Mouse (Mus musculus) ES-Bruce4 (cell line): ENCODE results near the gene Tcf15.

Experiments used
- CTCF ChIP-seq: IDR thresholded peaks from one replicate; pipeline ENCODE4 v1.8.1; 2011; ENCODE audit warnings: low read depth, low read length
- POLR2A ChIP-seq: IDR thresholded peaks from one replicate; pipeline ENCODE4 v1.8.1; 2011; ENCODE audit warnings: low read length; ENCODE audit not compliant: insufficient read depth

GRCm38 (mm10) chr2:152193346-152193710 is 50.0 kb downstream of the Tcf15 start:
- TF ChIP-seq POLR2A: no peak
- TF ChIP-seq CTCF: no peak
